Mouse (Mus musculus): ENCODE data around the gene Cryba2. TPM values are rescaled to one million over a fixed set of nuclear protein-coding genes. Genes with fewer than 3 reads are reported as not detected.

Cryba2 gene
- polyA plus RNA-seq, 1 experiment from 2014 or later: 2.0 TPM

GRCm38 (mm10) chr1:74915706-74916105 lies 22.8 kb upstream of the Cryba2 start:
- no peak overlapping the region for H3K9ac ChIP-seq
- H3K4me3 ChIP-seq (replicated peaks; ENCODE audit: low read length): no peak overlapping the region
- no peaks in the 10 kb centered on the region for H3K9me3 ChIP-seq (ENCODE audit: control insufficient read depth, low read length)
- no peak for ATAC-seq (ENCODE audit: low FRiP score)
- no peaks in the 10 kb centered on the region for H3K36me3 ChIP-seq (replicated peaks; ENCODE audit: control insufficient read depth, insufficient read depth)
- H3K4me2 ChIP-seq (replicated peaks): 0 out of 2 replicates have a peak overlapping the region, but pooled peaks have one; percentile 10
- peak; percentile 28 for DNase-seq (ENCODE audit: low spot score)
- peaks cover 8% of the 10 kb centered on the region; the same call in 1 of the 2 replicates for H3K27me3 ChIP-seq (ENCODE audit: control insufficient read depth, insufficient read depth, low read length)
- no peak overlapping the region for H3K27ac ChIP-seq
- no peaks in the 10 kb centered on the region for H3K4me1 ChIP-seq (replicated peaks; ENCODE audit: control insufficient read depth, insufficient read depth, low read length)
- WGBS: 30% methylated on average over 13 of the region's 13 CpGs

- H3K9ac ChIP-seq: no peak overlapping the region
- H3K9me3 ChIP-seq (ENCODE audit: control insufficient read depth, low read length): no peaks in the 10 kb centered on the region
- H3K4me1 ChIP-seq (replicated peaks; ENCODE audit: control insufficient read depth, insufficient read depth, low read length): peaks cover 14% of the 10 kb centered on the region
- no peak overlapping the region for H3K4me2 ChIP-seq (replicated peaks)
- H3K27ac ChIP-seq: no peak overlapping the region
- DNase-seq (ENCODE audit: low spot score) (no peak), ATAC-seq (ENCODE audit: low FRiP score) (no peak)
- WGBS: 22% methylated on average over 6 of the region's 6 CpGs
- no peaks in the 10 kb centered on the region for H3K36me3 ChIP-seq (replicated peaks; ENCODE audit: control insufficient read depth, insufficient read depth)
- peaks cover 65% of the 10 kb centered on the region for H3K27me3 ChIP-seq (ENCODE audit: control insufficient read depth, insufficient read depth, low read length)
- H3K4me3 ChIP-seq (replicated peaks; ENCODE audit: low read length): no peak overlapping the region
Measured at GRCm38 (mm10) chr1:74902191-74902590, 9.2 kb upstream of the Cryba2 start.

- Histone ChIP-seq H3K27me3 (ENCODE audit: control insufficient read depth, insufficient read depth, low read length) (peaks cover 70% of the 10 kb centered on the region), H3K4me1 (replicated peaks; ENCODE audit: control insufficient read depth, insufficient read depth, low read length) (peaks cover 14% of the 10 kb centered on the region), H3K4me2 (replicated peaks) (no peak overlapping the region), H3K9ac (no peak overlapping the region), H3K9me3 (ENCODE audit: control insufficient read depth, low read length) (no peaks in the 10 kb centered on the region), H3K27ac (no peak overlapping the region), H3K4me3 (replicated peaks; ENCODE audit: low read length) (no peak overlapping the region), H3K36me3 (replicated peaks; ENCODE audit: control insufficient read depth, insufficient read depth) (no peaks in the 10 kb centered on the region)
- DNase-seq (ENCODE audit: low spot score) (peak; percentile 72), ATAC-seq (ENCODE audit: low FRiP score) (no peak)
- 9% methylated on average over 3 of the region's 3 CpGs for WGBS
Measured at GRCm38 (mm10) chr1:74901686-74902085, 8.7 kb upstream of the Cryba2 start.

- Histone ChIP-seq H3K4me2 (replicated peaks) (peak overlapping the region; percentile 55), H3K4me3 (replicated peaks; ENCODE audit: low read length) (peak overlapping the region; percentile 29), H3K9ac (peak overlapping the region; percentile 28; the same call in 1 of the 2 replicates), H3K36me3 (replicated peaks; ENCODE audit: control insufficient read depth, insufficient read depth) (no peaks in the 10 kb centered on the region), H3K9me3 (ENCODE audit: control insufficient read depth, low read length) (no peaks in the 10 kb centered on the region), H3K27ac (no peak overlapping the region), H3K27me3 (ENCODE audit: control insufficient read depth, insufficient read depth, low read length) (peaks cover 80% of the 10 kb centered on the region), H3K4me1 (replicated peaks; ENCODE audit: control insufficient read depth, insufficient read depth, low read length) (peaks cover 14% of the 10 kb centered on the region)
- ATAC-seq (ENCODE audit: low FRiP score) (peak; percentile 29; the same call in 1 of the 2 replicates), DNase-seq (ENCODE audit: low spot score) (no peak)
- WGBS: 1% methylated on average over 65 of the region's 66 CpGs
Measured at GRCm38 (mm10) chr1:74900341-74901285, 7.7 kb upstream of the Cryba2 start.

- Histone ChIP-seq H3K4me2 (replicated peaks) (no peak overlapping the region), H3K4me1 (replicated peaks; ENCODE audit: control insufficient read depth, insufficient read depth, low read length) (peaks cover 14% of the 10 kb centered on the region), H3K27me3 (ENCODE audit: control insufficient read depth, insufficient read depth, low read length) (peaks cover 95% of the 10 kb centered on the region)
Measured at GRCm38 (mm10) chr1:74898656-74899431, 5.9 kb upstream of the Cryba2 start.

GRCm38 (mm10) chr1:74897976-74898375 lies 5.0 kb upstream of the Cryba2 start:
- Histone ChIP-seq H3K9me3 (ENCODE audit: control insufficient read depth, low read length) (no peaks in the 10 kb centered on the region), H3K27me3 (ENCODE audit: control insufficient read depth, insufficient read depth, low read length) (peaks cover 95% of the 10 kb centered on the region), H3K36me3 (replicated peaks; ENCODE audit: control insufficient read depth, insufficient read depth) (no peaks in the 10 kb centered on the region), H3K9ac (no peak overlapping the region), H3K4me3 (replicated peaks; ENCODE audit: low read length) (no peak overlapping the region), H3K4me1 (replicated peaks; ENCODE audit: control insufficient read depth, insufficient read depth, low read length) (peaks cover 18% of the 10 kb centered on the region), H3K27ac (no peak overlapping the region), H3K4me2 (replicated peaks) (no peak overlapping the region)
- WGBS: 4% methylated on average over 7 of the region's 7 CpGs
- no peak for DNase-seq (ENCODE audit: low spot score)
- no peak for ATAC-seq (ENCODE audit: low FRiP score)

More at GRCm38 (mm10) chr1:74898656-74899431, 5.9 kb upstream of the Cryba2 start:
- ATAC-seq (ENCODE audit: low FRiP score): no peak
- no peak overlapping the region for H3K27ac ChIP-seq
- H3K36me3 ChIP-seq (replicated peaks; ENCODE audit: control insufficient read depth, insufficient read depth): no peaks in the 10 kb centered on the region
- H3K4me3 ChIP-seq (replicated peaks; ENCODE audit: low read length): no peak overlapping the region
- 9% methylated on average over 7 of the region's 10 CpGs for WGBS
- no peaks in the 10 kb centered on the region for H3K9me3 ChIP-seq (ENCODE audit: control insufficient read depth, low read length)
- DNase-seq (ENCODE audit: low spot score): no peak
- H3K9ac ChIP-seq: no peak overlapping the region

GRCm38 (mm10) chr1:74894966-74895365 lies 2.0 kb upstream of the Cryba2 start:
- H3K36me3 ChIP-seq (replicated peaks; ENCODE audit: control insufficient read depth, insufficient read depth): no peaks in the 10 kb centered on the region
- DNase-seq (ENCODE audit: low spot score) (peak; percentile 78), ATAC-seq (ENCODE audit: low FRiP score) (0 out of 2 replicates have a peak, but pooled peaks have one; percentile 18)
- H3K4me2 ChIP-seq (replicated peaks): no peak overlapping the region
- no peak overlapping the region for H3K9ac ChIP-seq
- peaks cover 16% of the 10 kb centered on the region; the same call in 1 of the 2 replicates for H3K4me1 ChIP-seq (replicated peaks; ENCODE audit: control insufficient read depth, insufficient read depth, low read length)
- H3K27ac ChIP-seq: no peak overlapping the region
- H3K4me3 ChIP-seq (replicated peaks; ENCODE audit: low read length): no peak overlapping the region
- no peaks in the 10 kb centered on the region for H3K9me3 ChIP-seq (ENCODE audit: control insufficient read depth, low read length)
- peaks cover 95% of the 10 kb centered on the region for H3K27me3 ChIP-seq (ENCODE audit: control insufficient read depth, insufficient read depth, low read length)
- WGBS: 17% methylated on average over 4 of the region's 4 CpGs

- H3K4me2 ChIP-seq (replicated peaks): peak overlapping the region; percentile 51
- no peaks in the 10 kb centered on the region for H3K36me3 ChIP-seq (replicated peaks; ENCODE audit: control insufficient read depth, insufficient read depth)
- H3K4me1 ChIP-seq (replicated peaks; ENCODE audit: control insufficient read depth, insufficient read depth, low read length): peaks cover 10% of the 10 kb centered on the region; the same call in 1 of the 2 replicates
- H3K9me3 ChIP-seq (ENCODE audit: control insufficient read depth, low read length): no peaks in the 10 kb centered on the region
- peak; percentile 56 for ATAC-seq (ENCODE audit: low FRiP score)
- peak overlapping the region; percentile 23 for H3K4me3 ChIP-seq (replicated peaks; ENCODE audit: low read length)
- peak overlapping the region; percentile 25 for H3K9ac ChIP-seq
- H3K27ac ChIP-seq: no peak overlapping the region
- H3K27me3 ChIP-seq (ENCODE audit: control insufficient read depth, insufficient read depth, low read length): peaks cover 96% of the 10 kb centered on the region
- peak; percentile 27 for DNase-seq (ENCODE audit: low spot score)
- WGBS: 2% methylated on average over 39 of the region's 39 CpGs
Measured at GRCm38 (mm10) chr1:74892351-74893133, 401 bp downstream of the Cryba2 start.
